Mouse (Mus musculus) heart, embryonic 14.5 days (tissue): ENCODE measurements at regions not wholly inside any gene's neighbourhood (a gene's known extent, or its start where the extent isn't known, plus 50 kb on each side); places are given as distances from the start of the nearest gene placed in this dataset.

Experiments
- ATAC-seq: fragments of 200-750 bp; cut with Nextera tagmentation; 2 replicates; pipeline ENCODE4 v1.8.0; 2017; ENCODE audit warnings: low read depth, moderate TSS enrichment; ENCODE audit not compliant: insufficient number of reproducible peaks, insufficient read depth, low FRiP score
- H3K27ac ChIP-seq, 2 experiments: fragments of 200-500 bp in 1 of 2; fragments of 300-500 bp in 1 of 2; sonication (generic) in 1 of 2; replicated peaks in 1 of 2; 2 replicates each; pipeline ENCODE4 v1.5.1; 2012 to 2014; ENCODE audit warnings: low read depth in 2 of 2, low read length in 2 of 2, control low read depth in 1 of 2, mild to moderate bottlenecking in 1 of 2, mixed read lengths in 1 of 2; ENCODE audit not compliant: control insufficient read depth in 1 of 2, insufficient read depth in 1 of 2
- H3K27me3 ChIP-seq: fragments of 300-500 bp; sonication (generic); 2 replicates; pipeline ENCODE4 v1.6.1; 2014; ENCODE audit warnings: mild to moderate bottlenecking, low read length, control low read depth; ENCODE audit not compliant: control insufficient read depth, insufficient read depth
- H3K36me3 ChIP-seq: fragments of 300-500 bp; sonication (generic); 2 replicates; pipeline ENCODE4 v1.6.1; 2014; ENCODE audit warnings: mild to moderate bottlenecking, control low read depth, low read length, mixed read lengths; ENCODE audit not compliant: control insufficient read depth, insufficient read depth
- H3K4me1 ChIP-seq, 2 experiments: fragments of 200-500 bp in 1 of 2; fragments of 300-500 bp in 1 of 2; sonication (generic) in 1 of 2; 2 replicates each; pipeline ENCODE4 v1.6.1; 2012 to 2014; ENCODE audit warnings: low read length in 2 of 2, control low read depth in 1 of 2, mixed read lengths in 1 of 2; ENCODE audit not compliant: control insufficient read depth in 2 of 2, insufficient read depth in 2 of 2
- H3K4me2 ChIP-seq: fragments of 300-500 bp; sonication (generic); 2 replicates; pipeline ENCODE4 v1.6.1; 2014; ENCODE audit warnings: mild to moderate bottlenecking, low read length
- H3K4me3 ChIP-seq, 2 experiments: fragments of 200-500 bp in 1 of 2; fragments of 300-500 bp in 1 of 2; sonication (generic) in 1 of 2; 2 replicates each; pipeline ENCODE4 v1.5.1; 2012 to 2014; ENCODE audit warnings: low read length in 2 of 2, mild to moderate bottlenecking in 2 of 2, control low read depth in 1 of 2, low read depth in 1 of 2, moderate library complexity in 1 of 2; ENCODE audit not compliant: control insufficient read depth in 1 of 2, insufficient read depth in 1 of 2
- H3K9ac ChIP-seq: fragments of 300-500 bp; sonication (generic); 2 replicates; pipeline ENCODE4 v1.6.1; 2014; ENCODE audit warnings: mild to moderate bottlenecking, low read length
- H3K9me3 ChIP-seq: fragments of 300-500 bp; sonication (generic); 2 replicates; pipeline ENCODE4 v1.6.1; 2016; ENCODE audit warnings: low read length, control low read depth; ENCODE audit not compliant: control insufficient read depth
- WGBS: fragments of 180-500 bp; shearing (Covaris S2); extraction: QIAGEN DNeasy Blood & Tissue Kit; methylation state at CpG from one replicate; pipeline ENCODE4 v1.1.7; 2014; 5-methylcytosine and 5-hydroxymethylcytosine counted together

GRCm38 (mm10) chr9:84266974-84267373, 342.0 kb downstream of the Bckdhb start:
- no peak overlapping the region for H3K9ac ChIP-seq
- H3K4me3 ChIP-seq, result no peak overlapping the region
- H3K4me1 ChIP-seq, result no peaks in the 10 kb centered on the region
- no peaks in the 10 kb centered on the region for H3K27me3 ChIP-seq
- no peak overlapping the region for H3K27ac ChIP-seq
- no peak for ATAC-seq
- H3K9me3 ChIP-seq, result no peaks in the 10 kb centered on the region
- WGBS, result 42% methylated on average over 7 of the region's 7 CpGs
- no peak overlapping the region for H3K4me2 ChIP-seq
- H3K36me3 ChIP-seq, result no peaks in the 10 kb centered on the region

GRCm38 (mm10) chr9:84274608-84275007, 349.7 kb downstream of the Bckdhb start:
- no peak overlapping the region for H3K4me2 ChIP-seq
- H3K27me3 ChIP-seq, result no peaks in the 10 kb centered on the region
- no peak overlapping the region for H3K27ac ChIP-seq
- WGBS, result 50% methylated on average over 3 of the region's 3 CpGs
- no peaks in the 10 kb centered on the region for H3K36me3 ChIP-seq
- no peaks in the 10 kb centered on the region for H3K4me1 ChIP-seq
- H3K9me3 ChIP-seq, result no peaks in the 10 kb centered on the region
- no peak overlapping the region for H3K4me3 ChIP-seq
- H3K9ac ChIP-seq, result no peak overlapping the region
- ATAC-seq, result no peak

GRCm38 (mm10) chr9:84278295-84278694, 353.4 kb downstream of the Bckdhb start:
- 83% methylated on average over 4 of the region's 4 CpGs for WGBS
- no peak overlapping the region for H3K4me2 ChIP-seq
- no peak overlapping the region for H3K4me3 ChIP-seq
- H3K36me3 ChIP-seq, result no peaks in the 10 kb centered on the region
- H3K27ac ChIP-seq, result no peak overlapping the region
- no peaks in the 10 kb centered on the region for H3K27me3 ChIP-seq
- H3K4me1 ChIP-seq, result no peaks in the 10 kb centered on the region
- H3K9ac ChIP-seq, result no peak overlapping the region
- ATAC-seq, result no peak
- peaks cover 7% of the 10 kb centered on the region; the same call in 1 of the 2 replicates for H3K9me3 ChIP-seq

GRCm38 (mm10) chr9:84278731-84279130, 353.8 kb downstream of the Bckdhb start:
- Histone ChIP-seq H3K36me3 (no peaks in the 10 kb centered on the region), H3K9me3 (peaks cover 7% of the 10 kb centered on the region; the same call in 1 of the 2 replicates), H3K4me2 (no peak overlapping the region), H3K4me3 (no peak overlapping the region), H3K4me1 (no peaks in the 10 kb centered on the region), H3K27me3 (no peaks in the 10 kb centered on the region), H3K9ac (no peak overlapping the region), H3K27ac (no peak overlapping the region)
- 55% methylated on average over 1 of the region's 1 CpGs for WGBS
- ATAC-seq, result no peak

- Histone ChIP-seq H3K9ac (no peak overlapping the region), H3K4me1 (no peaks in the 10 kb centered on the region), H3K36me3 (no peaks in the 10 kb centered on the region), H3K4me2 (no peak overlapping the region), H3K4me3 (no peak overlapping the region), H3K27ac (no peak overlapping the region), H3K9me3 (peaks cover 7% of the 10 kb centered on the region; the same call in 1 of the 2 replicates), H3K27me3 (no peaks in the 10 kb centered on the region)
- no peak for ATAC-seq
- WGBS, result 82% methylated on average over 4 of the region's 4 CpGs
Measured at GRCm38 (mm10) chr9:84280898-84281297, 356.0 kb downstream of the Bckdhb start.

- H3K4me3 ChIP-seq, result no peak overlapping the region
- no peaks in the 10 kb centered on the region for H3K27me3 ChIP-seq
- no peak overlapping the region for H3K27ac ChIP-seq
- WGBS, result 67% methylated on average over 3 of the region's 3 CpGs
- no peaks in the 10 kb centered on the region for H3K4me1 ChIP-seq
- ATAC-seq, result no peak
- no peaks in the 10 kb centered on the region for H3K36me3 ChIP-seq
- H3K9ac ChIP-seq, result no peak overlapping the region
- no peak overlapping the region for H3K4me2 ChIP-seq
- H3K9me3 ChIP-seq, result peaks cover 7% of the 10 kb centered on the region; the same call in 1 of the 2 replicates
Measured at GRCm38 (mm10) chr9:84281610-84282009, 356.7 kb downstream of the Bckdhb start.

GRCm38 (mm10) chr9:84283296-84283695, 358.4 kb downstream of the Bckdhb start:
- peaks cover 7% of the 10 kb centered on the region; the same call in 1 of the 2 replicates for H3K9me3 ChIP-seq
- H3K4me3 ChIP-seq, result no peak overlapping the region
- H3K4me2 ChIP-seq, result no peak overlapping the region
- H3K9ac ChIP-seq, result no peak overlapping the region
- no peak overlapping the region for H3K27ac ChIP-seq
- no peaks in the 10 kb centered on the region for H3K27me3 ChIP-seq
- WGBS, result 98% methylated on average over 4 of the region's 6 CpGs
- ATAC-seq, result no peak
- H3K36me3 ChIP-seq, result no peaks in the 10 kb centered on the region
- no peaks in the 10 kb centered on the region for H3K4me1 ChIP-seq

- no peak overlapping the region for H3K9ac ChIP-seq
- no peak overlapping the region for H3K27ac ChIP-seq
- no peak overlapping the region for H3K4me2 ChIP-seq
- no peaks in the 10 kb centered on the region for H3K27me3 ChIP-seq
- H3K4me3 ChIP-seq, result no peak overlapping the region
- 75% methylated on average over 4 of the region's 4 CpGs for WGBS
- no peaks in the 10 kb centered on the region for H3K36me3 ChIP-seq
- peaks cover 7% of the 10 kb centered on the region; the same call in 1 of the 2 replicates for H3K9me3 ChIP-seq
- no peaks in the 10 kb centered on the region for H3K4me1 ChIP-seq
- no peak for ATAC-seq
Measured at GRCm38 (mm10) chr9:84285604-84286003, 360.7 kb downstream of the Bckdhb start.
